Mouse (Mus musculus): ENCODE results near the gene Scgb1b12. TPM values are rescaled to one million over a fixed set of nuclear protein-coding genes. Genes with fewer than 3 reads are reported as not detected.
"Not testable (repeated sequence)": the region's sequence is repeated elsewhere in the genome, so short reads cannot be mapped to it uniquely, and the experiment has no call there.

Scgb1b12 gene
- not detected in 2 replicates for polyA plus RNA-seq (2015; fragmentation: Nextera tagmentation; extraction: Ambion mirVana)

DNA sequence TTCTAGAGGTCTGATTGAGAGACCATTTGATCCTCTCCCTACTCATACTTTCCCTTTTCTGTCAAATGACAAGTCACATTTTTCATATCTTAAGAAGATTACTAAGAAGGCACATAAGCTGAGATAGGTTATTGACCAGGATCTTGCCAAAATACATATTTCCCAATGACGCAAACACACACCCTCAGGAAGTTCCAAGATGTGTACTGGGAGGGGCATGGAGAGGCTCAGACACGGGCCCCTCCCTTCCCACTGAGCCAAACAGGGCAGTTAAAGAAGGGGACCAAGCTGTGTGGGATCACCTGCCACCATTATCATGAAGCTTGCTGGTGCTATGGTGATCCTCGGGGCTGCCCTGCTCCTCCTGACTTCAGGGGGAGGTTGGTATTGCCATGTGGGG is at the start of gene Scgb1b12:
Scgb1b12 (plus strand) TSS at position 301 of the 400 bp plus-strand sequence.
- WGBS, result 77% methylated on average over 2 of the region's 3 CpGs
- not testable (repeated sequence) for H3K9ac ChIP-seq (replicated peaks); H3K36me3 ChIP-seq; H3K9me3 ChIP-seq (replicated peaks); ATAC-seq (ENCODE audit: low FRiP score); H3K27me3 ChIP-seq (replicated peaks); H3K4me1 ChIP-seq; H3K4me2 ChIP-seq; H3K27ac ChIP-seq (replicated peaks); H3K4me3 ChIP-seq (replicated peaks)

DNA sequence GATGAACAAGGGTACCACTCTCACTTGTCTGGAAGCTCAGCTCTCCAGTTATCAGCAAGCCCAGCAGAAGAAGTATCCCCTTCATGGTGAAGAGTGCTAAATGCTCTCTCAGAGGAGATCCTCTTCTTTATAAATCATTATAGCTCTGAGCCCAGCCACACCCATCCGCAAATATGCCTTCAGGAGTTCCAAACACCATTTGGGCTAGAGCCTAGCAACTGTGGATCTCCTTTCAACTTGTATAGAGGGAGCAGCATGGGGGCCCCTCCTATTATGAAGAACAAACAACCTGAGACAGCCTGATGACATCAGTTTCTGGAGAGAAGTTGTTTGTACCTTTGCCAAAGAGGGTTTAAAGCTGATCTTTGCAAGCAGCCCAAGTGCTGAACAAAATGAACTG is 6.8 kb upstream of the Scgb1b12 start, which contains the start of gene Scgb2b12:
Scgb2b12 (minus strand) TSS at position 101 of the 400 bp plus-strand sequence.
- ATAC-seq (ENCODE audit: low FRiP score); H3K4me2 ChIP-seq; H3K9ac ChIP-seq (replicated peaks); H3K27ac ChIP-seq (replicated peaks); H3K27me3 ChIP-seq (replicated peaks); H3K9me3 ChIP-seq (replicated peaks); H3K4me3 ChIP-seq (replicated peaks); H3K36me3 ChIP-seq; H3K4me1 ChIP-seq: not testable (repeated sequence)
- 93% methylated on average over 1 of the region's 1 CpGs for WGBS

Other genes starting within 250 kb of the Scgb1b12 start
- gene Scgb1b10, start 233.3 kb upstream of the Scgb1b12 start, polyA plus RNA-seq (2015; fragmentation: Nextera tagmentation; extraction: Ambion mirVana), result not detected in 2 replicates
- gene Scgb2b11, start 123.0 kb upstream of the Scgb1b12 start, polyA plus RNA-seq (2015; fragmentation: Nextera tagmentation; extraction: Ambion mirVana), result not detected in 2 replicates
- gene Scgb1b11, start 111.3 kb upstream of the Scgb1b12 start, polyA plus RNA-seq (2015; fragmentation: Nextera tagmentation; extraction: Ambion mirVana), result not detected in 2 replicates
- gene Scgb2b12, start 6.9 kb upstream of the Scgb1b12 start, polyA plus RNA-seq (2015; fragmentation: Nextera tagmentation; extraction: Ambion mirVana), result not detected in 2 replicates
- gene Scgb1b29, start 107.4 kb downstream of the Scgb1b12 start, polyA plus RNA-seq (2015; fragmentation: Nextera tagmentation; extraction: Ambion mirVana), result not detected in 2 replicates

Measured in neural tube, embryonic 15.5 days (tissue).